ENCODE assay signal across 19 mouse cellular contexts in the genomic region with DNA sequence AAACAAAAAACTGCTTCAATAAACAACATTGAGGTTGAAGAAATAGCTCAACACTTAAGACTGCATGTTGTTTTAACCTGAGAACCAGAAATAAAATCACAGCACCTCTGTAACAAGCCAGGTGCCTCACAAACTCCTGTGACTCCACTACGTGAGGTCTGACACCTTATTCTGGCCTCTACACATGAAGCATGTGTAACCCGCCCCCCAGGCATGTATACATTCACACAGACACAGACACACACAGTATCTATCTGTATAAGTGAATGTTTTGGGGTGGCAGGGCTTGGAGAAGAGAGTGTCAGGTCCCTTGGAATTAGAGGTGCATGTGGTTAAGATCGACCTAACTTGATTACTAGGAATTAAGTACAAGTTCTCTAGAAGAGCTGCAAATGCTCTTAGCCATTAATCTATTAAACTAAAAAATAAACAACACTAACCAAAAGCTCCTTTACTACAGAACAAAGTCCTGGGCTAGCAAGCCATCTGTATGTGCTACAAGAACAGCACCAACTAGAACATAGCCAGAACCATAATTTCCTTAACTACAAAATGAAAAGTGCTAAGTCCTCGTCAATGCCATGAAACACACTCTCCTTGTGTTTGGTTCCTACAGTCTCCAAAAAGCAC.
"Had no signal": no experiment of that assay in that cellular context is flagged by ENCODE, and none has a peak within 500 bp of the region (broad histone marks: within the 10 kb centered on the region; RNA-seq: fewer than 3 reads in every experiment).

No protein-coding gene starts in this region.

- DNase-seq: lung, adult 18-20 months; lung, embryonic 14.5 days; lung, postnatal 10 days; lung, postnatal 4 days; midbrain, embryonic 14.5 days; retina, postnatal 1 day; right cerebral cortex, adult 18-20 months; right cerebral cortex, postnatal 25 days; right cerebral cortex, postnatal 4 days; spleen, adult 18-20 months; thymus, adult 2 months; thymus, postnatal 25 days; thymus, postnatal 4 days had no signal

- H3K36me3 ChIP-seq: midbrain, embryonic 10.5 days had no signal

- H3K9ac ChIP-seq: lung, embryonic 14.5 days; midbrain, embryonic 12.5 days; neural tube, embryonic 13.5 days; neural tube, embryonic 15.5 days had no signal

- H3K4me3 ChIP-seq: midbrain, embryonic 10.5 days; midbrain, embryonic 12.5 days; myocyte; neural tube, embryonic 13.5 days; neural tube, embryonic 15.5 days had no signal

- H3K27ac ChIP-seq: midbrain, embryonic 10.5 days; midbrain, embryonic 12.5 days; neural tube, embryonic 13.5 days; neural tube, embryonic 15.5 days had no signal

- H3K4me1 ChIP-seq: midbrain, embryonic 10.5 days; midbrain, embryonic 12.5 days; neural tube, embryonic 13.5 days; neural tube, embryonic 15.5 days had no signal

- H3K27me3 ChIP-seq: midbrain, embryonic 12.5 days; neural tube, embryonic 13.5 days; neural tube, embryonic 15.5 days had no signal

- H3K9me3 ChIP-seq: midbrain, embryonic 10.5 days; midbrain, embryonic 12.5 days; neural tube, embryonic 13.5 days; neural tube, embryonic 15.5 days had no signal

- ATAC-seq: midbrain, embryonic 16.5 days had no signal

- H3K4me2 ChIP-seq: lung, embryonic 14.5 days; midbrain, embryonic 12.5 days; neural tube, embryonic 13.5 days; neural tube, embryonic 15.5 days had no signal
